Comparison of ENCODE assay signal across 26 mouse cellular contexts in genomic region chr12:16793371-16793770, GRCm38 (mm10). TPM values are rescaled to one million over a fixed set of nuclear protein-coding genes. Genes with fewer than 3 reads are reported as not detected.
"Had no signal": no experiment of that assay in that cellular context is flagged by ENCODE, and none has a peak within 500 bp of the region (broad histone marks: within the 10 kb centered on the region; RNA-seq: fewer than 3 reads in every experiment).

No protein-coding gene starts in this region.

- H3K9ac ChIP-seq: embryonic facial prominence, embryonic 12.5 days; embryonic facial prominence, embryonic 13.5 days; embryonic facial prominence, embryonic 15.5 days; forebrain, embryonic 12.5 days; forebrain, embryonic 13.5 days; forebrain, embryonic 15.5 days; forebrain, postnatal 0 days had no signal

- H3K27me3 ChIP-seq: embryonic facial prominence, embryonic 12.5 days; embryonic facial prominence, embryonic 13.5 days; embryonic facial prominence, embryonic 15.5 days; forebrain, embryonic 15.5 days had no signal

- H3K4me2 ChIP-seq: embryonic facial prominence, embryonic 12.5 days; embryonic facial prominence, embryonic 13.5 days; embryonic facial prominence, embryonic 15.5 days; forebrain, embryonic 12.5 days; forebrain, embryonic 13.5 days; forebrain, embryonic 15.5 days had no signal

- ATAC-seq: forebrain, embryonic 13.5 days; forebrain, embryonic 14.5 days; forebrain, embryonic 15.5 days; forebrain, embryonic 16.5 days; forebrain, postnatal 0 days had no signal

- H3K36me3 ChIP-seq: embryonic facial prominence, embryonic 12.5 days; embryonic facial prominence, embryonic 13.5 days; embryonic facial prominence, embryonic 15.5 days; forebrain, embryonic 12.5 days; forebrain, embryonic 15.5 days had no signal

- H3K27ac ChIP-seq: embryonic facial prominence, embryonic 10.5 days; embryonic facial prominence, embryonic 12.5 days; embryonic facial prominence, embryonic 13.5 days; embryonic facial prominence, embryonic 15.5 days; forebrain, embryonic 10.5 days; forebrain, embryonic 12.5 days; forebrain, embryonic 13.5 days; forebrain, embryonic 15.5 days; gastrocnemius, adult 2 months; heart, adult 2 months had no signal

- H3K9me3 ChIP-seq: embryonic facial prominence, embryonic 10.5 days; embryonic facial prominence, embryonic 12.5 days; embryonic facial prominence, embryonic 13.5 days; embryonic facial prominence, embryonic 15.5 days; forebrain, embryonic 10.5 days; forebrain, embryonic 12.5 days; forebrain, embryonic 13.5 days; forebrain, embryonic 15.5 days had no signal

- H3K4me1 ChIP-seq: embryonic facial prominence, embryonic 13.5 days; embryonic facial prominence, embryonic 15.5 days had no signal

- H3K4me3 ChIP-seq: embryonic facial prominence, embryonic 10.5 days; embryonic facial prominence, embryonic 12.5 days; embryonic facial prominence, embryonic 13.5 days; embryonic facial prominence, embryonic 15.5 days; erythroblast, embryonic 14.5 days; forebrain, embryonic 10.5 days; forebrain, embryonic 12.5 days; forebrain, embryonic 13.5 days; forebrain, embryonic 15.5 days; gastrocnemius, adult 2 months; heart, adult 2 months had no signal

- DNase-seq: cerebellum, adult 9-11 months; cerebellum, postnatal 10 days; cerebellum, postnatal 14 days; cerebellum, postnatal 25 days; cerebellum, postnatal 36 days; embryo, embryonic 11 days; forebrain, postnatal 0 days; gastrocnemius, adult 2 months; gastrocnemius, postnatal 10 days; gastrocnemius, postnatal 14 days; gastrocnemius, postnatal 25 days; gastrocnemius, postnatal 36 days; heart, adult 11 months; heart, adult 18-20 months; heart, adult 2 months had no signal

RNA-seq across cellular contexts. Expression of gene Greb1, which starts 7.3 kb away (rescaled TPM):
- polyA plus RNA-seq: erythroblast, embryonic 14.5 days had no signal
